Mouse (Mus musculus) telencephalon, adult 2 months (tissue): Measurements from ENCODE around the gene Camk2d.

Source experiments
- DNase-seq: peaks from one replicate; pipeline ENCODE4 v3.0.0-alpha.2; 2011; ENCODE audit warnings: low read depth, low spot score

The Camk2d gene

DNA sequence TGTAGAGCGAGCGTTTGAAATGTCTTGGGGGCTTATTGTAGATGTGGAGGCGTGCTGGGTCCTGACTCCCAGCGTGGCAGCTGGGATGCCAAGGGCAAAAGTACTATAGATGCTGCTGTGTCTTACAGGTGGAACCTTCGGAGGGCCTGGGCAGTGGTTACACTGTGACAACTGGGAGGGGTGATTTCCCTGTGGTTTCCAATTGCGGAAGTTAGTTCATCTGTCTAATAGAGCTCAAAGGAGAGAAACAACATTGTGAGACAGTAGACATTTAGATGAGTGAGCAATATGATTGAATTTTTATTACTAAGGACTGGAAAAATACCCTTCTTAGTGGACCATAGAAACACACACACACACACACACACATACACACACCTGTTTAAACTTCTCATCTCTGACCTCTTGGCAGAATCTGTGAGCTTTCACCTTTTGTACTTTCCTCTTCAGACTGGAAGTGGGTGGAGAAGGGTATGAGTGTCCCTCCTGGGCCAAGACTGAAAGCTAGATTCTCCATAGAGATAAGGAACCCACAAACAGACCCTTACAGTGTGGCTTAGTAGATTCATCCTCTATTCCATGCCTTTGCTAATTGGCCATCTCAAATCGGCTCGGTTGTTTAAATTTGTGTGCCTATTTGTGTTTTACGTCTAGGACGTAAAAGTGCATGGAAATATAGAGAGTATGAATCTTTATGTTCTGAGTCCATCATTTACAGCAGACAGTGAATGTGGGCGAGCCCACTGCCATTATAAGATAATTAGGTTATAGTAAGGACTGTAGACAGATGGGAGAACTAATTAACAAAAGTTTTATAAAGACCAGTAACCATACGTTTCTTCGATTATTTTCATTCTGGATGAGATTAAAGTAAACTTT is 94.8 kb downstream of the Camk2d start:
- no peak for DNase-seq

- no peak for DNase-seq
These were observed 95.5 kb downstream of the Camk2d start for GRCm38 (mm10) chr3:126691565-126691964.

- no peak for DNase-seq
These were observed 96.7 kb downstream of the Camk2d start for GRCm38 (mm10) chr3:126692797-126693196.

GRCm38 (mm10) chr3:126693302-126693701 is 97.2 kb downstream of the Camk2d start:
- no peak for DNase-seq

DNA sequence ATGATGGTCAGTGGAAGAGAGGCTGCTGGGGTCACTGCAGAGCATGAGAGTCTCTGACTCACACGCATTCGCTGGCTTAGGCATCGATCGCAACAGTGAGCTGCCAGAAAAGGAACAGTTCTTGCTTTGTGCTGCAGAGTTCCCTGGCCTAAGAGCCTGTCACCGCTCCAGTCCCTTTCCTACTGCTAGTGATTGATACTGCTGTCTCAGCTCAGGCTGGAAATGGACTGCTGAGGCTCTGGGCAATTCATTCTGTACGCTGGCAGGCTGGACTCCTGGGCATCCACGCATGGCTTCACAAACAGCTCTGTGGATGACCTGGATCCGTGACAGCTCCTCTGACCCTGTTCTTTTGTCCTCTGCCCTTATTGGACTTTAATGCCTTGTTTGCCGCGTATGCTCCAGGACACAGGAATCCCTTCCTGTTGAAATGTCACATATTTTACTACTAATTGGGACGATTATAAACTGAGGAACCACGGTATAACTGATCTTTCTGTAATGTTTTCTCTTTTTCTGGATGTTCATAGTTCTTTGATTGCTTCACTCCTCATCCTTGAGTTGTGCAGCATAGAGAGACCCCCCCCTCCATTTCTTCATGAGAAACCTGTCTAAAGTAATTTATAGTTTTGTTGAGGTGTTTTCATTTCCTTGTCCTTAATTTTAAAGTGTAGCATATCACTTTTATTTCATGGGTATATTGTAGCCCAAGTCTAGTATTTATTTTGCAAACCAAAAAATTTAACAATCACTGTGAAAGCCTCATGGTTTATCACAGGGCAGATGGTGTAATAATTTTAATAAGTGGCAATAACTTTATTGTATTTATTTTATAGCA is 99.6 kb downstream of the Camk2d start:
- DNase-seq: peak; percentile 51

DNA sequence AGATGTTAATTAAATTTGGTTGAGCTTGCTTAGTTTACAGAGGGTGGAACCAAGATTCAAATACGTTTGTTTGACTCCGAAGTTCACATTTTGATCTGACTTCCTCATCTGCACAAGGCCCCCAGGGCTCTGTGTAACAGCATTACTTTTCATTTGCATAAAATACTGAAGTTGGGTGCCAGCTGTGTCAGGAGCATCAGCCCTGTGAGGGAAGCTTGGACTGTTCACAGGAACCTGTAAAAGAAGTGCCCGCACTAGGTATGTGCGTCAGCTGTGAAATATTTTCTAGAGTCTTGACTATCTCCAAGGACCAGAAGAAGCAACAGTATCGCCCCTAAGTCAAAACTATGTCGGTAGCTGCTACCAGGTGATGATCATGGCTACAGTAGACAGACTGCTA is 100.5 kb downstream of the Camk2d start:
- DNase-seq: no peak

GRCm38 (mm10) chr3:126699740-126700139 is 103.6 kb downstream of the Camk2d start:
- DNase-seq: no peak

DNA sequence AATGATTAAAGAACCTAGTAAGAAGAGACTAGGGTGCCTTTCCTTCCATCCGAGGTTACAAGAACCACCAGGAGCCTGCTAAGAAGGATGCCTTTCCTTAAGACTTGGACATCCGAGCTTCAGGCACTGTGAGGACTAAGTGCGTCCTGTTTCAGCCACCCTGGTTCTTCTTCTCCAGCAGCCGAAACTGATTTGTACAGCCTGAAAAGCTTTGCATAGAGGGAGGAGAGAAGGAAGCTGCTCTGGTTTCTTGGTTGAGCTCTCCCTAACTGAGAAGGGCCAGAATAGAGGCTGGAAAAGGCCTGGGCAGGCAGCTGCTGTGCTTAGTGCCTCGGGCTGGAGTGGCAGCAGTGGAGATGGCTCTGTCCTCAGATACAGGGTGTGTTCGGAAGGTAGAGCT is 105.0 kb downstream of the Camk2d start:
- no peak for DNase-seq

DNA sequence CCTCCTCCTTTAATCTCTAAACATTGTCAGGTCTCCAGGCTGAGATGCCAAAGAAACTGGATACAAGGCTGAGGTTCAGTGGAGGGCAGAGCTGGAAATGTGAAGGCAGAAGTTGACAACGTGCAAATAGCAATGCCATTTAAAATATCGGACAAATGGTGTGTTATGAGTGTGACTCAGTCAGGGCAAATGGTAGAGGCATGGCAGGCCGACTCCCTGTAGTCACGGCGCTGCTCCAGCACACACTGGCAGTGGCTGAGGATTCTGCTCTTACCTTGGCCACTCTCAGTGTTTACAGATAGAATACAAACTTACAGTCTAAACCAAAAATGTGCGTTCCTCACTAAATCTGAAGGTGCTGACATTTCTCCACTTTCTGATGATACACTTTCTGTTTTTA is 105.5 kb downstream of the Camk2d start:
- no peak for DNase-seq

GRCm38 (mm10) chr3:126705490-126705889 is 109.4 kb downstream of the Camk2d start:
- DNase-seq: no peak

GRCm38 (mm10) chr3:126714281-126714680 is 118.2 kb downstream of the Camk2d start:
- DNase-seq: no peak

DNA sequence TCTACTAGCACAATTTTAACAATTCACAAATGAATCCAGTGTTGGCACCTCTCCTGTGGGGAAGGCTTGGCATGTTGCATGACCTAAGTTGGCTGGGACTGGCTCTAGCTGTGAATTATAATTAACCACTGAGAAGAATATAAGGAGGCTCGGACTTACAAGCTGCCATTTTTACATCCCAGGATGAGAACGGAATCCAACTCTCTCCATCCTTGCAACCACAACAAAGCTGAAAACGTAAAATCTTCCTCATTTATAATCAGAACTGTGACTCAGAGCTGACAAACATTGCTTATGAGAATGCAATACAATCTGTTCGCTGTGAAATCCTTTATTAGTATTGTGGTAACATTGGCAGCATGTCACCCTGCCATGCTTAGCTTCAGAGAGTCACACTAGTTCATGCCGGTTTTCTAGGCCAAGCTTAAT is 126.9 kb downstream of the Camk2d start:
- DNase-seq: peak; percentile 68

DNA sequence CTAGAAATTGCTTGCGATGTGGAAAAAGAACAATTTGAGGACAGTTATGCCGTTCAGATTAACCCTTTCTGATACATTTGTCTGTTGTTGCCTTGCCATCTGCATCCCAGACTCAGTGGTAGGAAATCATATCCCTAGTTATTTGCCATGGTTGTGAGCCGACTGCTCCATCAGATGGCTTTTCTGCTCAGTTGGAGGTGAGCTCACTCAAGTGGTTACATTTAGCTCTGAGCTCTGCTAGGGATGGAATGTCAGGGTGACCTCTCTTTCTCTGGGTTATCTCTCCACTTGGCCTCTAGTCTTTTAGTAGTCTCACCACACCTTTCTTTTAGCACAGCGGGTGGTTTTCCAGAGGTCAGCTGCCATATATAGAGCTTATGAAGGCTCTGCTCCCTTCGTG is 127.4 kb downstream of the Camk2d start:
- DNase-seq: no peak

- DNase-seq: peak; percentile 23
These were observed 129.5 kb downstream of the Camk2d start for GRCm38 (mm10) chr3:126725647-126726046.

GRCm38 (mm10) chr3:126727387-126727786 is 131.3 kb downstream of the Camk2d start:
- no peak for DNase-seq

- DNase-seq: no peak
These were observed 134.3 kb downstream of the Camk2d start for GRCm38 (mm10) chr3:126730411-126730810.

GRCm38 (mm10) chr3:126732323-126732722 is 136.2 kb downstream of the Camk2d start:
- no peak for DNase-seq

GRCm38 (mm10) chr3:126734533-126734932 is 138.4 kb downstream of the Camk2d start:
- DNase-seq: no peak

GRCm38 (mm10) chr3:126735211-126735610 is 139.1 kb downstream of the Camk2d start:
- no peak for DNase-seq

GRCm38 (mm10) chr3:126737128-126737527 is 141.0 kb downstream of the Camk2d start:
- no peak for DNase-seq

DNA sequence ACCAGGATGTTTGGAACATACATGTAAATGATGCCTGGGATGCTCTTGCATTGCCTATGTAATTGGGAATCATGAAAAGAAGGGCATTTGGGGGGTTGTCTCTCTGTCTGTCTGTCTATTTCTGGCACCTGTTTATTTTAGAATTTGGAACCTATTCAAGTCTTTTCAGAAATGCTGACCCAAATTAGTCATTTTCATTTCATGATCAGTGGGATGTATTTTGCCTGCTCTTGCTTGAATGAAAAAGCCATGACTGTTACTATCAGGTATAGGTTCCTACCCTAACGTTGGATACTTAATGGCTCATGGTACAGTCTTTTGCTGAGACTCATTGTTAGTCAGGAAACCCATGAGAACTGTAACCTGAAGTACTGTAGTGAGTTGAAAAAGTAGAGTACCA is 144.0 kb downstream of the Camk2d start:
- DNase-seq: no peak

DNA sequence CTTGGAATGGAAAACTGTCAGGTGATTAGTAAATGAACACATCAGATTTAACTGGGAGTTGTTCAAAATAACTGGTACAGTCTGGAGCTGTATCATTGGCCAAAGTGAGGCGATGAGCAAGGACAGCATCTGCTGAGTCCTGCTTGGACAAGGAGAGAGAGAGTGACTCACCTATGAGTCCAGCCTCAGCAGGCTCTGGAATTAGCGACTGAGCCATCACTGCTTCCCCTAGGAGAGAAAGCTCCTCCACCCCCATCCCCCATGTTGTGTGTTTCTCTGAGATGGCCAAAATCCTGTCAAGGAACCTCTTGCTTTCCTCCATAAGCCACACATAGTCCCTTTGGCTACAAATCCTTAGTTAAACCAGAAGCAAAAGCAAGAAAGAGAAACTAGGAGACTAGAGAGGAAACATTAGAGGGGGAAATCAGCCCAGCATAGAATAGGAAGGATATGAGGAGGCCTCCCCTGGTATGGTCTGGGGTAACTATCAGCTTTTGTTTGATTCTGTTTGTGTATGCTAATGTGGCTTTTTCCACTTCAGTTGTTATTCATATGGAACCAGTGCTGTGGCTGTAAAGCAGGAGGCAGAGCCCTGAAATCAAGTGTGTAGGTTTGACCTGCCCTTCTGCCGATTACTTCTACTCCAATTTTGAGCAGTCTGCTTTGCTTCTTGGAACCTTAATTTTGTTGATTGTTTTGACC is 148.5 kb downstream of the Camk2d start:
- DNase-seq: no peak
